In genomic region chr12:28948889-28949288, GRCm38 (mm10) we compare ENCODE assay signal across 14 mouse cellular contexts.
A peak's percentile ranks its signal among the peaks of the same experiment; 100 is the strongest.
DNase-seq lines count a peak whose midpoint lies in the region; ATAC-seq lines count a peak whose summit lies in the region.
"Had no signal": no experiment of that assay in that cellular context is flagged by ENCODE, and none has a peak within 500 bp of the region (broad histone marks: within the 10 kb centered on the region; RNA-seq: fewer than 3 reads in every experiment).

No protein-coding gene starts in this region.

- H3K9ac ChIP-seq in forebrain, embryonic 15.5 days (replicated peaks), result no peak overlapping the region
- H3K9ac ChIP-seq: kidney, embryonic 15.5 days had no signal

- H3K27me3 ChIP-seq in forebrain, embryonic 15.5 days, result no peaks in the 10 kb centered on the region
- H3K27me3 ChIP-seq: kidney, embryonic 15.5 days had no signal

- no peak overlapping the region for H3K4me3 ChIP-seq in forebrain, embryonic 15.5 days
- H3K4me3 ChIP-seq: kidney, embryonic 15.5 days had no signal

- no peak overlapping the region for H3K4me2 ChIP-seq in forebrain, embryonic 15.5 days (replicated peaks)
- H3K4me2 ChIP-seq: kidney, embryonic 15.5 days had no signal

- H3K9me3 ChIP-seq in forebrain, embryonic 15.5 days, result no peaks in the 10 kb centered on the region
- H3K9me3 ChIP-seq: kidney, embryonic 15.5 days had no signal

- no peaks in the 10 kb centered on the region for H3K36me3 ChIP-seq in forebrain, embryonic 15.5 days
- H3K36me3 ChIP-seq: kidney, embryonic 15.5 days had no signal

- H3K27ac ChIP-seq in forebrain, embryonic 15.5 days (replicated peaks), result peak overlapping the region; percentile 37
- H3K27ac ChIP-seq: kidney, embryonic 15.5 days had no signal

- no peak for ATAC-seq in forebrain, embryonic 15.5 days (replicated peaks)
- ATAC-seq: activated CD4-positive, CD25-positive, alpha-beta regulatory T cell, adult 4 months had no signal

- WGBS in forebrain, embryonic 15.5 days, result 49% methylated on average over 9 of the region's 9 CpGs

- DNase-seq in ovary, adult 18-20 months (ENCODE audit: low spot score), result peak; percentile 27
- DNase-seq in ovary, postnatal 10 days (ENCODE audit: low spot score), result no peak
- DNase-seq in mesoderm, embryonic 11.5 days (ENCODE audit: low read depth, low spot score), result peak; percentile 59
- peak; percentile 8 for DNase-seq in ovary, postnatal 36 days (ENCODE audit: low spot score)
- DNase-seq in thymus, postnatal 25 days, result no peak
- no peak for DNase-seq in thymus, postnatal 14 days
- no peak for DNase-seq in layer of hippocampus, postnatal 36 days
- DNase-seq: gastrocnemius, postnatal 36 days; heart, postnatal 36 days; lung, adult 18-20 months; right cerebral cortex, postnatal 25 days had no signal

- peaks cover 14% of the 10 kb centered on the region for H3K4me1 ChIP-seq in forebrain, embryonic 15.5 days

Comparison
In these comparisons a context has a peak if more than half of its experiments do, and no peak if none do; other contexts are left out.
1. DNase-seq: peak in ovary, adult 18-20 months (single experiment), mesoderm, embryonic 11.5 days (single experiment) and ovary, postnatal 36 days (single experiment); none in ovary, postnatal 10 days (single experiment), thymus, postnatal 25 days (single experiment), thymus, postnatal 14 days (single experiment) and layer of hippocampus, postnatal 36 days (0 of 2).